Mouse (Mus musculus): ENCODE data around the gene Gm43517. TPM values are rescaled to one million over a fixed set of nuclear protein-coding genes. Genes with fewer than 3 reads are reported as not detected.

Gene Gm43517
- polyA plus RNA-seq, 1 experiment from 2014 or later, result not detected

GRCm38 (mm10) chr12:49376318-49376992, 8.5 kb upstream of the Gm43517 start:
- H3K27ac ChIP-seq (ENCODE audit: low read depth), result no peak overlapping the region

DNA sequence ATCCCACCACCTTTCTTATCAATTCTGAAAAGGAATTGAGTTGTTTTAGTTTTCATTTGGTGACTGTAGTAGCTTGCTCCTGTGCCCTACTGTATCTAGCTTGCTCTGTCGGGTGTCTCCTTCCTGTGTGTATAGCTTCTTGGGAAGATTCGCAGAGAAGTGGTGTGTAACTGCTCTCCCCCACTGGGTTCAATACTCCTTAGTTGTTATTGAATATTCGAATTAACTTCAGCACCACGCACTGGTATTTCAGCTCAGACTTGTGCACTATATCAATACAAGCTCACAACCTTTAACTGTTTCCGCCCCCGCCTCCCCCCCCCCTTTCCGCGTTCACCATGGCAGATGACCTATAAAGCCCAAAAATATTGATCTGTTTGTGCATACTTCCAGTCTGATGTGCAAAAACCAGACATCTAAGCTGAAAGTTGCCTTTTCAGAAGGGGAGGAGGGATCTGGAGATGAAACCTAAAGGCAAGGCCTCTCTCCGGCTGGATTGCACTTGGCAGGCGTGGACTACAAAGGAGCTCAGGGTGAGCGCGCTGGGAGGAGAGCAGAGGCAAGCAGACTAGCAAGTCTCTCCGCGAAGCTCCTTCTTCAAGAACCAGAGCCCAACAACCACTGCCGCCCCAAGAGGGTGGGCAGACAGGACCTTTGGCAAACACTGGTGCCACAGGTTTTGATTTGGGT, 7.5 kb upstream of the Gm43517 start:
- H3K9me3 ChIP-seq (ENCODE audit: control insufficient read depth, low read length), result no peaks in the 10 kb centered on the region
- no peaks in the 10 kb centered on the region for H3K36me3 ChIP-seq (ENCODE audit: control insufficient read depth, insufficient read depth, low read length)
- peaks cover 100% of the 10 kb centered on the region for H3K27me3 ChIP-seq (replicated peaks; ENCODE audit: control insufficient read depth, insufficient read depth, low read length)
- no peak overlapping the region for H3K4me2 ChIP-seq (ENCODE audit: low read length)
- H3K9ac ChIP-seq (ENCODE audit: low read length), result no peak overlapping the region
- DNase-seq (ENCODE audit: low spot score) (peak; percentile 59), ATAC-seq (replicated peaks; ENCODE audit: low FRiP score, low TSS enrichment, low read depth) (no peak)
- H3K4me1 ChIP-seq (replicated peaks; ENCODE audit: control insufficient read depth, insufficient read depth, low read length), result no peaks in the 10 kb centered on the region
- under 1% methylated on average over 15 of the region's 15 CpGs for WGBS
- no peak overlapping the region for H3K27ac ChIP-seq (ENCODE audit: low read depth)
- no peak overlapping the region for H3K4me3 ChIP-seq (ENCODE audit: low read depth, low read length)

More at GRCm38 (mm10) chr12:49376318-49376992, 8.5 kb upstream of the Gm43517 start:
- H3K9ac ChIP-seq (ENCODE audit: low read length), result no peak overlapping the region
- no peaks in the 10 kb centered on the region for H3K9me3 ChIP-seq (ENCODE audit: control insufficient read depth, low read length)
- H3K36me3 ChIP-seq (ENCODE audit: control insufficient read depth, insufficient read depth, low read length), result no peaks in the 10 kb centered on the region
- H3K4me1 ChIP-seq (replicated peaks; ENCODE audit: control insufficient read depth, insufficient read depth, low read length), result no peaks in the 10 kb centered on the region
- DNase-seq (ENCODE audit: low spot score) (peak; percentile 51), ATAC-seq (replicated peaks; ENCODE audit: low FRiP score, low TSS enrichment, low read depth) (no peak)
- no peak overlapping the region for H3K4me2 ChIP-seq (ENCODE audit: low read length)
- H3K27me3 ChIP-seq (replicated peaks; ENCODE audit: control insufficient read depth, insufficient read depth, low read length), result peaks cover 97% of the 10 kb centered on the region
- H3K4me3 ChIP-seq (ENCODE audit: low read depth, low read length), result no peak overlapping the region
- WGBS, result 2% methylated on average over 19 of the region's 19 CpGs

GRCm38 (mm10) chr12:49378920-49379319, 6.1 kb upstream of the Gm43517 start:
- H3K36me3 ChIP-seq (ENCODE audit: control insufficient read depth, insufficient read depth, low read length), result no peaks in the 10 kb centered on the region
- no peaks in the 10 kb centered on the region; the same call in 1 of the 2 replicates for H3K4me1 ChIP-seq (replicated peaks; ENCODE audit: control insufficient read depth, insufficient read depth, low read length)
- ATAC-seq (replicated peaks; ENCODE audit: low FRiP score, low TSS enrichment, low read depth) (no peak), DNase-seq (ENCODE audit: low spot score) (peak; percentile 50)
- no peak overlapping the region for H3K4me3 ChIP-seq (ENCODE audit: low read depth, low read length)
- H3K9me3 ChIP-seq (ENCODE audit: control insufficient read depth, low read length), result no peaks in the 10 kb centered on the region
- WGBS, result 4% methylated on average over 1 of the region's 1 CpGs
- peaks cover 100% of the 10 kb centered on the region for H3K27me3 ChIP-seq (replicated peaks; ENCODE audit: control insufficient read depth, insufficient read depth, low read length)
- no peak overlapping the region for H3K4me2 ChIP-seq (ENCODE audit: low read length)
- no peak overlapping the region for H3K27ac ChIP-seq (ENCODE audit: low read depth)
- no peak overlapping the region for H3K9ac ChIP-seq (ENCODE audit: low read length)

DNA sequence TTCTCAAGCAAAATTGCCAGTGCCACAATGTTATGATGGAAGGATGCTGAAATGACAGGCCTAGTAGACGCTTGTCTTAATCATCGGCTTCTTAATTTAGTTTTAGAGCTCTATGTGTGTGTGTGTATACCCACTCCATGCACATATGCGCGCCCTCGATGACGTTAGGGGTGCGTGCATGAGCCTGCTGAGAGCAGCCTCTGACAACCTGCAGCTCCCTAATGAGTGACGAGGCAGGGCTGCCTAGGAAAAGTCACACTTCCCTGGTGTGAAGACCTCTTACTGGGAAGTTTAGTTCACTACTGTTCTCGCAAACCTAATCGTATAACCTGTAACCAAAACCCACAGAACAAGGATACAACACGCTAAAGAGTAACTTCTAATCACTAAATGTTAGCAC, 5.5 kb upstream of the Gm43517 start:
- ATAC-seq (replicated peaks; ENCODE audit: low FRiP score, low TSS enrichment, low read depth) (no peak), DNase-seq (ENCODE audit: low spot score) (peak; percentile 51)
- WGBS, result 6% methylated on average over 11 of the region's 11 CpGs
- no peaks in the 10 kb centered on the region for H3K9me3 ChIP-seq (ENCODE audit: control insufficient read depth, low read length)
- H3K4me3 ChIP-seq (ENCODE audit: low read depth, low read length), result no peak overlapping the region
- peaks cover 99% of the 10 kb centered on the region for H3K27me3 ChIP-seq (replicated peaks; ENCODE audit: control insufficient read depth, insufficient read depth, low read length)
- H3K27ac ChIP-seq (ENCODE audit: low read depth), result no peak overlapping the region
- H3K9ac ChIP-seq (ENCODE audit: low read length), result no peak overlapping the region
- no peak overlapping the region for H3K4me2 ChIP-seq (ENCODE audit: low read length)
- no peaks in the 10 kb centered on the region; the same call in 1 of the 2 replicates for H3K4me1 ChIP-seq (replicated peaks; ENCODE audit: control insufficient read depth, insufficient read depth, low read length)
- H3K36me3 ChIP-seq (ENCODE audit: control insufficient read depth, insufficient read depth, low read length), result no peaks in the 10 kb centered on the region

GRCm38 (mm10) chr12:49380442-49380841, 4.5 kb upstream of the Gm43517 start:
- Histone ChIP-seq H3K27ac (ENCODE audit: low read depth) (no peak overlapping the region), H3K27me3 (replicated peaks; ENCODE audit: control insufficient read depth, insufficient read depth, low read length) (peaks cover 99% of the 10 kb centered on the region), H3K4me2 (ENCODE audit: low read length) (no peak overlapping the region), H3K9me3 (ENCODE audit: control insufficient read depth, low read length) (no peaks in the 10 kb centered on the region), H3K4me3 (ENCODE audit: low read depth, low read length) (no peak overlapping the region), H3K36me3 (ENCODE audit: control insufficient read depth, insufficient read depth, low read length) (no peaks in the 10 kb centered on the region), H3K4me1 (replicated peaks; ENCODE audit: control insufficient read depth, insufficient read depth, low read length) (no peaks in the 10 kb centered on the region; the same call in 1 of the 2 replicates), H3K9ac (ENCODE audit: low read length) (no peak overlapping the region)
- DNase-seq (ENCODE audit: low spot score), result peak; percentile 49
- under 1% methylated on average over 4 of the region's 4 CpGs for WGBS
- ATAC-seq (replicated peaks; ENCODE audit: low FRiP score, low TSS enrichment, low read depth), result no peak

GRCm38 (mm10) chr12:49381031-49381525, 3.9 kb upstream of the Gm43517 start:
- no peaks in the 10 kb centered on the region; the same call in 1 of the 2 replicates for H3K4me1 ChIP-seq (replicated peaks; ENCODE audit: control insufficient read depth, insufficient read depth, low read length)
- no peaks in the 10 kb centered on the region for H3K36me3 ChIP-seq (ENCODE audit: control insufficient read depth, insufficient read depth, low read length)
- no peak overlapping the region for H3K4me2 ChIP-seq (ENCODE audit: low read length)
- 1% methylated on average over 4 of the region's 4 CpGs for WGBS
- H3K27ac ChIP-seq (ENCODE audit: low read depth), result no peak overlapping the region
- H3K9me3 ChIP-seq (ENCODE audit: control insufficient read depth, low read length), result no peaks in the 10 kb centered on the region
- H3K9ac ChIP-seq (ENCODE audit: low read length), result no peak overlapping the region
- DNase-seq (ENCODE audit: low spot score) (no peak), ATAC-seq (replicated peaks; ENCODE audit: low FRiP score, low TSS enrichment, low read depth) (no peak)
- H3K27me3 ChIP-seq (replicated peaks; ENCODE audit: control insufficient read depth, insufficient read depth, low read length), result peaks cover 99% of the 10 kb centered on the region
- H3K4me3 ChIP-seq (ENCODE audit: low read depth, low read length), result no peak overlapping the region

DNA sequence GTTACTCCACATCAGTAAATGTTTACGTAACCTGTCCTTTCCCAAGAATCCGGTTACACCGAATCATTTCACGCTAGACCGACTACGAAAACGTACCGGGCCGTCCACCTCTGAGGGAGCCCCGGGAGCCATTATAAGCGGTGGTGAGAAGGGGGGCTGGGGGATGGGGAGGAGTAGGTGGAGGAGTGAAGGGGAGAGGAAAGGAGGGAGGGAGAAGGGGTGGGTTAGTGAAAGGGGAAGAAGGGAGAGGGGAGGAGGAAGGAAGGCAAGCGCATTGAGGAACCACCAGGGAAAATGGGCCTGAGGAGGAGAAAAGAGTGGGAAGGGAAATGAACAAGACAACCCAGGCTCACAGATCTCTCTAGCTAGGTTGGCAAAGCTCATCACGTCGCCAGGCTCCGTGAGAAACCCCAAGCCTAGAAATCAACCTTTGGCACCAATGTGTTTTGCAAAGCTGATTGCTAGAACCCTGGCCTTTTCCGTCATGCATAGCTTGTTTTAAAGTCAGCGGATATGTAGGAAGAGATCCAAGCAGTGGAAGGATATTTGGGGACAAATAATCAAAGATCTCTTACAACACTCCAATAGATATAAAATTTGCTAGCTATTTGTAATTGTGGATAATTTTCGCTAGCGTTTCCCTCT, 3.1 kb upstream of the Gm43517 start:
- under 1% methylated on average over 19 of the region's 19 CpGs for WGBS
- no peaks in the 10 kb centered on the region for H3K36me3 ChIP-seq (ENCODE audit: control insufficient read depth, insufficient read depth, low read length)
- no peak overlapping the region for H3K27ac ChIP-seq (ENCODE audit: low read depth)
- no peaks in the 10 kb centered on the region for H3K9me3 ChIP-seq (ENCODE audit: control insufficient read depth, low read length)
- H3K4me2 ChIP-seq (ENCODE audit: low read length), result no peak overlapping the region
- DNase-seq (ENCODE audit: low spot score) (peak; percentile 56), ATAC-seq (replicated peaks; ENCODE audit: low FRiP score, low TSS enrichment, low read depth) (no peak)
- H3K4me3 ChIP-seq (ENCODE audit: low read depth, low read length), result no peak overlapping the region
- no peaks in the 10 kb centered on the region; the same call in 1 of the 2 replicates for H3K4me1 ChIP-seq (replicated peaks; ENCODE audit: control insufficient read depth, insufficient read depth, low read length)
- no peak overlapping the region for H3K9ac ChIP-seq (ENCODE audit: low read length)
- peaks cover 99% of the 10 kb centered on the region for H3K27me3 ChIP-seq (replicated peaks; ENCODE audit: control insufficient read depth, insufficient read depth, low read length)

- H3K27ac ChIP-seq (ENCODE audit: low read depth), result no peak within 1 kb of the TSS
- WGBS, result 1% methylated on average over 59 of the region's 61 CpGs
- H3K9me3 ChIP-seq (ENCODE audit: control insufficient read depth, low read length), result no peaks in the 10 kb centered on the region
- peak; percentile 71 for DNase-seq (ENCODE audit: low spot score)
- no peak within 1 kb of the TSS for H3K9ac ChIP-seq (ENCODE audit: low read length)
- peaks cover 92% of the 10 kb centered on the region for H3K27me3 ChIP-seq (replicated peaks; ENCODE audit: control insufficient read depth, insufficient read depth, low read length)
- peak within 1 kb of the TSS; percentile 46 for H3K4me2 ChIP-seq (ENCODE audit: low read length)
- peak; percentile 33 for ATAC-seq (replicated peaks; ENCODE audit: low FRiP score, low TSS enrichment, low read depth)
- H3K36me3 ChIP-seq (ENCODE audit: control insufficient read depth, insufficient read depth, low read length), result no peaks in the 10 kb centered on the region
- H3K4me3 ChIP-seq (ENCODE audit: low read depth, low read length), result peak within 1 kb of the TSS; percentile 30
- no peaks in the 10 kb centered on the region; the same call in 1 of the 2 replicates for H3K4me1 ChIP-seq (replicated peaks; ENCODE audit: control insufficient read depth, insufficient read depth, low read length)
These were observed 2.1 kb upstream of the Gm43517 start, which contains the start of gene Foxg1 for GRCm38 (mm10) chr12:49382565-49383520. TSS of gene Foxg1 (plus strand) at chr12:49382660.

Data from intestine, embryonic 14.5 days (tissue).